Mouse (Mus musculus) embryonic facial prominence, embryonic 15.5 days (tissue): ENCODE measurements around the gene Ifnab. TPM values are rescaled to one million over a fixed set of nuclear protein-coding genes. Genes with fewer than 3 reads are reported as not detected.
A peak's percentile ranks its signal among the peaks of the same experiment; 100 is the strongest.

Source experiments
- ATAC-seq: fragments of 200-750 bp; cut with Nextera tagmentation; 2 replicates; pipeline ENCODE4 v1.8.0; 2017; ENCODE audit warnings: low read depth, moderate TSS enrichment; ENCODE audit not compliant: insufficient number of reproducible peaks, low FRiP score, low TSS enrichment
- H3K27ac ChIP-seq: fragments of 300-500 bp; sonication (generic); replicated peaks from 2 replicates; pipeline ENCODE4 v1.5.1; 2015; ENCODE audit warnings: mild to moderate bottlenecking, inconsistent platforms
- H3K27me3 ChIP-seq: fragments of 300-500 bp; sonication (generic); 2 replicates; pipeline ENCODE4 v1.6.1; 2015; ENCODE audit warnings: inconsistent platforms
- H3K36me3 ChIP-seq: fragments of 300-500 bp; sonication (generic); 2 replicates; pipeline ENCODE4 v1.6.1; 2015; ENCODE audit warnings: mild to moderate bottlenecking, inconsistent platforms
- H3K4me1 ChIP-seq: fragments of 300-500 bp; sonication (generic); 2 replicates; pipeline ENCODE4 v1.6.1; 2015; ENCODE audit warnings: inconsistent platforms
- H3K4me2 ChIP-seq: fragments of 300-500 bp; sonication (generic); replicated peaks from 2 replicates; pipeline ENCODE4 v1.6.1; 2015; ENCODE audit warnings: mild to moderate bottlenecking, inconsistent platforms
- H3K4me3 ChIP-seq: fragments of 300-500 bp; sonication (generic); replicated peaks from 2 replicates; pipeline ENCODE4 v1.5.1; 2015; ENCODE audit warnings: mild to moderate bottlenecking, inconsistent platforms
- H3K9ac ChIP-seq: fragments of 300-500 bp; sonication (generic); 2 replicates; pipeline ENCODE4 v1.6.1; 2015; ENCODE audit warnings: inconsistent platforms
- H3K9me3 ChIP-seq: fragments of 300-500 bp; sonication (generic); replicated peaks from 2 replicates; pipeline ENCODE4 v1.6.1; 2016; ENCODE audit warnings: inconsistent platforms
- WGBS: fragments of 180-500 bp; shearing (Covaris S2); methylation state at CpG from one replicate; pipeline ENCODE4 v1.1.7; 2015; 5-methylcytosine and 5-hydroxymethylcytosine counted together
- polyA plus RNA-seq: library from polyadenylated mRNA; unstranded; fragments of >200 nt; fragmentation: Nextera tagmentation; extraction: Ambion mirVana; gene quantifications from 2 replicates; pipeline ENCODE4 v1.2.1, GENCODE M21; 2015

Gene Ifnab
- polyA plus RNA-seq, 1 experiment from 2014 or later = not detected

GRCm38 (mm10) chr4:88655461-88655860 is 35.7 kb downstream of the Ifnab start:
- Histone ChIP-seq H3K36me3 (no peaks in the 10 kb centered on the region), H3K4me3 (no peak overlapping the region), H3K27ac (no peak overlapping the region), H3K4me1 (no peaks in the 10 kb centered on the region), H3K9me3 (no peaks in the 10 kb centered on the region), H3K9ac (no peak overlapping the region), H3K27me3 (no peaks in the 10 kb centered on the region), H3K4me2 (no peak overlapping the region)
- 29% methylated on average over 1 of the region's 1 CpGs for WGBS
- ATAC-seq = no peak

- 58% methylated on average over 3 of the region's 3 CpGs for WGBS
Observed at GRCm38 (mm10) chr4:88653644-88654043, 37.5 kb downstream of the Ifnab start.

GRCm38 (mm10) chr4:88644359-88644758 is 46.8 kb downstream of the Ifnab start, which contains the start of gene Ifna13:
TSS of gene Ifna13 (minus strand) at chr4:88644459.
- no peaks in the 10 kb centered on the region for H3K27me3 ChIP-seq
- H3K36me3 ChIP-seq = no peaks in the 10 kb centered on the region
- no peaks in the 10 kb centered on the region for H3K9me3 ChIP-seq
- no peak within 1 kb of the TSS for H3K9ac ChIP-seq
- ATAC-seq = no peak
- no peaks in the 10 kb centered on the region for H3K4me1 ChIP-seq
- H3K4me2 ChIP-seq = no peak within 1 kb of the TSS
- no peak within 1 kb of the TSS for H3K4me3 ChIP-seq
- WGBS = 42% methylated on average over 2 of the region's 2 CpGs
- no peak within 1 kb of the TSS for H3K27ac ChIP-seq

More at GRCm38 (mm10) chr4:88653644-88654043, 37.5 kb downstream of the Ifnab start:
- Histone ChIP-seq H3K27me3 (no peaks in the 10 kb centered on the region), H3K4me3 (no peak overlapping the region), H3K27ac (no peak overlapping the region), H3K4me1 (no peaks in the 10 kb centered on the region), H3K9me3 (no peaks in the 10 kb centered on the region), H3K4me2 (no peak overlapping the region), H3K36me3 (no peaks in the 10 kb centered on the region), H3K9ac (no peak overlapping the region)
- ATAC-seq = no peak

GRCm38 (mm10) chr4:88642526-88642925 is 48.6 kb downstream of the Ifnab start:
- no peak overlapping the region for H3K9ac ChIP-seq
- H3K4me1 ChIP-seq = no peaks in the 10 kb centered on the region
- no peaks in the 10 kb centered on the region for H3K27me3 ChIP-seq
- WGBS = 26% methylated on average over 2 of the region's 2 CpGs
- H3K4me3 ChIP-seq = no peak overlapping the region
- no peaks in the 10 kb centered on the region for H3K9me3 ChIP-seq
- no peak for ATAC-seq
- H3K27ac ChIP-seq = no peak overlapping the region
- no peak overlapping the region for H3K4me2 ChIP-seq
- no peaks in the 10 kb centered on the region for H3K36me3 ChIP-seq

- Histone ChIP-seq H3K36me3 (no peaks in the 10 kb centered on the region), H3K4me1 (no peaks in the 10 kb centered on the region), H3K4me2 (peak overlapping the region; percentile 49), H3K27ac (peak overlapping the region; percentile 45; the same call in 1 of the 2 replicates), H3K4me3 (peak overlapping the region; percentile 46), H3K9me3 (no peaks in the 10 kb centered on the region), H3K27me3 (no peaks in the 10 kb centered on the region), H3K9ac (0 out of 2 replicates have a peak overlapping the region, but pooled peaks have one; percentile 28)
- ATAC-seq = peak; percentile 92
- WGBS = 12% methylated on average over 11 of the region's 11 CpGs
Observed at GRCm38 (mm10) chr4:88641077-88641831, 49.9 kb downstream of the Ifnab start.

- Histone ChIP-seq H3K36me3 (no peaks in the 10 kb centered on the region), H3K9ac (0 out of 2 replicates have a peak overlapping the region, but pooled peaks have one; percentile 28), H3K27ac (no peak overlapping the region), H3K4me2 (peak overlapping the region; percentile 49), H3K9me3 (no peaks in the 10 kb centered on the region), H3K4me3 (peak overlapping the region; percentile 46), H3K4me1 (no peaks in the 10 kb centered on the region), H3K27me3 (no peaks in the 10 kb centered on the region)
- 59% methylated on average over 8 of the region's 8 CpGs for WGBS
- no peak for ATAC-seq
Observed at GRCm38 (mm10) chr4:88640704-88641076, 50.5 kb downstream of the Ifnab start.

Other genes starting within 250 kb of the Ifnab start
- gene Ifnb1, start 168.6 kb downstream of the Ifnab start, polyA plus RNA-seq = not detected in 2 replicates
- gene Ifna15, start 133.1 kb downstream of the Ifnab start, polyA plus RNA-seq = not detected in 2 replicates
- gene Ifna14, start 119.6 kb downstream of the Ifnab start, polyA plus RNA-seq = not detected in 2 replicates
- gene Ifna9, start 99.0 kb downstream of the Ifnab start, polyA plus RNA-seq = not detected in 2 replicates
- not detected in 2 replicates for gene Ifna12, start 88.0 kb downstream of the Ifnab start, polyA plus RNA-seq
- gene C87499, start 56.9 kb downstream of the Ifnab start, polyA plus RNA-seq = not detected in 2 replicates
- gene Ifna13, start 46.9 kb downstream of the Ifnab start, polyA plus RNA-seq = not detected in 2 replicates
- gene Ifna16, start 14.4 kb downstream of the Ifnab start, polyA plus RNA-seq = not detected in 2 replicates
- not detected in 2 replicates for gene Ifna2, start 7.4 kb downstream of the Ifnab start, polyA plus RNA-seq
- gene Gm26566, start 30.4 kb upstream of the Ifnab start, polyA plus RNA-seq = 0.72 and 1.2 TPM in 2 replicates
- gene Klhl9, start 31.1 kb upstream of the Ifnab start, polyA plus RNA-seq = 90.9 and 93.4 TPM in 2 replicates
- gene Gm13271, start 63.5 kb upstream of the Ifnab start, polyA plus RNA-seq = not detected in 2 replicates
- gene Gm13283, start 68.8 kb upstream of the Ifnab start, polyA plus RNA-seq = 0.32 and 0.75 TPM in 2 replicates
- gene Gm13290, start 82.5 kb upstream of the Ifnab start, polyA plus RNA-seq = 0.49 and 0.58 TPM in 2 replicates
- gene Gm13289, start 85.6 kb upstream of the Ifnab start, polyA plus RNA-seq = not detected in 2 replicates
- gene Gm13272, start 88.5 kb upstream of the Ifnab start, polyA plus RNA-seq = not detected in 2 replicates
- gene Ifnz, start 90.8 kb upstream of the Ifnab start, polyA plus RNA-seq = 0.28 and 0.69 TPM in 2 replicates
- 1.0 TPM in 1 of 2 replicates, not detected in the other for gene Gm13276, start 94.3 kb upstream of the Ifnab start, polyA plus RNA-seq
- not detected in 2 replicates for gene Gm13277, start 97.3 kb upstream of the Ifnab start, polyA plus RNA-seq
- not detected in 2 replicates for gene Gm13278, start 100.2 kb upstream of the Ifnab start, polyA plus RNA-seq
- not detected in 2 replicates for gene Gm13275, start 103.1 kb upstream of the Ifnab start, polyA plus RNA-seq
- not detected in 2 replicates for gene Gm13279, start 106.0 kb upstream of the Ifnab start, polyA plus RNA-seq
- gene Gm13285, start 108.3 kb upstream of the Ifnab start, polyA plus RNA-seq = 1.7 TPM in 2 replicates
- not detected in 2 replicates for gene Gm13287, start 111.9 kb upstream of the Ifnab start, polyA plus RNA-seq
- gene Gm13288, start 114.2 kb upstream of the Ifnab start, polyA plus RNA-seq = not detected in 2 replicates
- gene Ifna7, start 124.9 kb upstream of the Ifnab start, polyA plus RNA-seq = not detected in 2 replicates
- not detected in 2 replicates for gene Ifna11, start 128.6 kb upstream of the Ifnab start, polyA plus RNA-seq
- not detected in 2 replicates for gene Ifna6, start 136.1 kb upstream of the Ifnab start, polyA plus RNA-seq
- gene Ifna5, start 144.2 kb upstream of the Ifnab start, polyA plus RNA-seq = not detected in 2 replicates
- gene Ifna4, start 150.5 kb upstream of the Ifnab start, polyA plus RNA-seq = not detected in 2 replicates
- not detected in 2 replicates for gene Ifna1, start 158.7 kb upstream of the Ifnab start, polyA plus RNA-seq
- gene Ifne, start 188.8 kb upstream of the Ifnab start, polyA plus RNA-seq = not detected in 2 replicates